Mouse (Mus musculus): ENCODE measurements around the gene Bace2.
A peak's percentile ranks its signal among the peaks of the same experiment; 100 is the strongest.

The Bace2 gene

GRCm38 (mm10) chr16:97356499-97357187 is at the start of gene Bace2:
Gene Bace2 (plus strand): TSS chr16:97356742.
- no peak for DNase-seq (ENCODE audit: low spot score)

DNA sequence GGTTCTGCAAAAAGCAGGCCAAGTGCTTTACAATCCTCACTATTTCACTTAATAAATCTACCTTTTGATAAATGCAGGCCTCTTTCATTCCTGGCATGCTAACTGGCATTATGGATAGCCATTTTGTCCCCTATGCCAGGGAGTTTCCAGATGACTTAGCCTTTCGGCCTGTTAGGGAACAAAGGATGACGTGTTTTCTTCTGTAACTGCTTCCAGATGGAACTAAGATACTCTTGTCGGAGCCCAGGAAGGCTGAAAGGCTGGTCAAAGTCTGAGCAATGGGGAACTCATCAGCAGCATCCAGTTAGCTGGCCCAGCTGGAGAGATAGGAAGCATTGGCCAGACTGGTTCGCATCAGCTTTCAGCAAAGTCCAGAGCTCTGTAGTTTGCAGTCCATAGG is 48.9 kb upstream of the Bace2 start:
- DNase-seq (ENCODE audit: low spot score): peak; percentile 29

GRCm38 (mm10) chr16:97309796-97310569 is 46.6 kb upstream of the Bace2 start:
- no peak for DNase-seq (ENCODE audit: low spot score)

GRCm38 (mm10) chr16:97310570-97310846 is 46.0 kb upstream of the Bace2 start:
- no peak for DNase-seq (ENCODE audit: low spot score)

DNA sequence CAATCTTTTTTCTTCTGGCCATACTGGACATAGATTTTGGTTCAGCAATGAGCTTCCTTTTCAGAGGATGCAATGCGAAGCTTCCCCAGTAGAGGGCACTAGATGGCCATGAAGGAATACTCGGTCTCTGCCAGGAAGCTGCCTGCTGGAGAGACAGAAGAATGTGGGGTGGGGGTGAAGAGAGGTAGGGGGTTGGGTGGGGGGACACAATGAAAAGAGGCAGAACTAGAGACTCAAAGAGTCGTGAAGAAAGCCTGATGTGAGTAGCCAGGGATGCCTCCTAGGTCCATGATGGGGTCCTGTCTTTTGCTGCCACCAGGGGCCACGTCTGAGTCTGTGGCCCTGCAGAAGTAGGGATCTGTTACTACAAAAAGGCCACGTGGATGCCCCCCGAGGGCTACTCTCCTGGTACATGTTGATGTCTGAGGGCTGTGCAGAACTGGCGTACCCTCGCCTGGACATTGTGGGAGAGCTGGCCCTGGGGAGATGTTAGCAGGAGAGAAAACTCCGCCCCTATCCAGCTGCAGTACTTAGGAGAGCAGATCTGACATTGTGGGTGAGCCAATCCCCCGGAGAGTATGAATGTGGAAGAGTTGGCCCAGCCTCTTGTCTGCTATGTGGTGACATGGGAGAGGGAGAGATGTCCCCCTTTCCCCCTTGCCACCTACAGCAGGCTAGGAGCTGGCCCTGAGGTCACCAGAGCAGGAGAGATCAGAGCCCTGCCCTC is 43.4 kb upstream of the Bace2 start:
- DNase-seq (ENCODE audit: low spot score): peak; percentile 81

GRCm38 (mm10) chr16:97321576-97321975 is 35.0 kb upstream of the Bace2 start:
- no peak for DNase-seq (ENCODE audit: low spot score)

GRCm38 (mm10) chr16:97322604-97323003 is 33.9 kb upstream of the Bace2 start:
- DNase-seq (ENCODE audit: low spot score): no peak

- no peak for DNase-seq (ENCODE audit: low spot score)
These were observed 30.6 kb upstream of the Bace2 start for GRCm38 (mm10) chr16:97325975-97326374.

DNA sequence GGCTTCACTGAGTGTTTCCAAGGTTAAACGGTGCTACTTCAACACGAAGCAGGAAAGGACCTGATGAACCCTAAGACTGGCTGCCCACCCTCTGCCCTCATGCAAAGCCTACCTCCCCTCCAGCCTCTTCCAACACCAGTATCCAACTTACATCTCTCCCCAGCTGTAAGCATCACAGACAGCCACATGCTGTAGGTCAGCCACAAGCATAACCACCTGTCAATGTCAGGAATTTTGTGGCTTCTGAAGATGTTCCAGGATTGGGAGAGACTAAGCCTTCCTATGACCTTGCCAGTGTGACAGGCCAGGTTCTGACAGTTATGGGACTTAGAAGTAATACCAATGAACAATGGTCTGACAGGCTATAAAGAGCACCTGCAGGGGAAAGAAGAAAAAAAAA is 27.9 kb upstream of the Bace2 start:
- no peak for DNase-seq (ENCODE audit: low spot score)

- no peak for DNase-seq (ENCODE audit: low spot score)
These were observed 3.5 kb upstream of the Bace2 start for GRCm38 (mm10) chr16:97353013-97353412.

DNA sequence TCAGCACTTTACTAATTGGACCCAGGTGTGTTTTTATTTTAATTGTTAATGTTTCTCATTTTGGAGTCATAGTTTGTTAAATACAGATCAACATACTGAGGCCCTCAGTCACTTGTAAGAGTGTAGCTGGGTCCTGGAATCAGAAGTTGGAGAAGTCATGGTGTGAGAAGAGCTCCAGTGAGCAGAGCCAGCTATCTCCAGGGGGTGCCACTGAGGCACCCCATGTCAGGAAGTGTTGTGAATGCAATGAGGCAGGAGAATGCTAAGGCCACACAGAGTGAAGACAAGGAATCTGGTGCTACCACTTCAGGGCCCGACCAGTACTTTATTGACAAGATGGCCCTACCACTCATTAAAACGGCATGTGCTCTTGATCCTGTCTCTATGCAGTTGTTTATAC is 1.9 kb upstream of the Bace2 start:
- DNase-seq (ENCODE audit: low spot score): no peak

- DNase-seq (ENCODE audit: low spot score): no peak
These were observed 763 bp downstream of the Bace2 start for GRCm38 (mm10) chr16:97357188-97357821.

GRCm38 (mm10) chr16:97362231-97362888 is 5.8 kb downstream of the Bace2 start:
- DNase-seq (ENCODE audit: low spot score): no peak

DNA sequence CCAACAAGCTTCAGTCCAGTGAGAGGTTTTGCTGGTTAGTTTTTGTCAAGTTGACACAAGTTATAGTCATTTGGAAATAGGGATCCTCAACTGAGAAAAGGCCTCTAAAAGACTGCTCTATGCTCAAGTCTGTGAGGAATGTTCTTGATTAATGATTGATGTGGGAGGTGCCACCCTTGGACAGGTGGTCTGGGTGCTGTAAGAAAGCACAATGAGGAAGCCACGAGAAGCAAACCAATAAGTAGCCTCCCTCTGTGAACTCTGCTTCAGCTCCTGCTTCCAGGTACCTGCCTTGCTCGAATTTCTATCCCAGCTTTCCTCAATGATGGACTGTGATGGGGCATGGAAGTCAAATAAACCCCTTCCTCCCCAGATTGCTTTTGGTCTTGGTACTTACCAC is 9.6 kb downstream of the Bace2 start:
- DNase-seq (ENCODE audit: low spot score): no peak

DNA sequence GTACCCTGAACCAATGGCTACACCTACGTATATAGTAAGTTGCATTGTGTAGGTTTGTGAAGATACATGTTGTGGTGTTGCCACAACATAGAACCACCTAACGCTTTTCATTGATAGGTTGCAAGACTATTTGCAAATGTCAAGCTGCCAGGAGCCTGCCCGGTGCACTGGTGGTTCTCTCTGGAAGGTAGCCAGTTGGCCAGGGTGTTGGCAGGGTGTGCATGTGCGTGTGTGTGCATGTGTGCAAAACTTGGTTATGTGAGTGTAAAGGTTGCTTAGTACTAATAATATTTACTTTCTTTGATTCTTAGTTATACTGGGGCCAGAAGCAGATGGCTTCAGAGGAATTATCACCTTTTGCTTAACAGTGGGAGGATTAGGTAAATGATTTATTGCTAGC is 13.7 kb downstream of the Bace2 start:
- no peak for DNase-seq (ENCODE audit: low spot score)

- no peak for DNase-seq (ENCODE audit: low spot score)
These were observed 31.4 kb downstream of the Bace2 start for GRCm38 (mm10) chr16:97387955-97388354.

DNA sequence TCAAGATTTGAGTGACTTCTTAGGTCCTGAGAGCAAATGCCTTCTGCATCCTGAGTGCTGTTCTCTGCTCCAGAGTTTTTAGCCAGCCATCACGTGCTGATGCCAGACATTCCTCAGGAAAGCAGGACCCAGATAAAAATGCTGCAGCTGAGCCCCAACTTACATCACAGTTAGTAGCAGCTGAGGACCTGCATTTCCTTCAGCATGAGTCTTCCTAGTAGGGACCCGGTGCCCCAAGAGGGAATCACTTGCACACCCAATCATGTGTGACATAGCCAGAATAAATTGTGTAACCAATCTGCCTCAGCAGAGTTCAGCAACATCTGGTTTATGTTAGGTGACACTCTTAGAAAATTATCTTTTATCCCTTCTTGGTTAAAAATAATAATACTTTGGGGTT is 34.7 kb downstream of the Bace2 start:
- DNase-seq (ENCODE audit: low spot score): no peak

DNA sequence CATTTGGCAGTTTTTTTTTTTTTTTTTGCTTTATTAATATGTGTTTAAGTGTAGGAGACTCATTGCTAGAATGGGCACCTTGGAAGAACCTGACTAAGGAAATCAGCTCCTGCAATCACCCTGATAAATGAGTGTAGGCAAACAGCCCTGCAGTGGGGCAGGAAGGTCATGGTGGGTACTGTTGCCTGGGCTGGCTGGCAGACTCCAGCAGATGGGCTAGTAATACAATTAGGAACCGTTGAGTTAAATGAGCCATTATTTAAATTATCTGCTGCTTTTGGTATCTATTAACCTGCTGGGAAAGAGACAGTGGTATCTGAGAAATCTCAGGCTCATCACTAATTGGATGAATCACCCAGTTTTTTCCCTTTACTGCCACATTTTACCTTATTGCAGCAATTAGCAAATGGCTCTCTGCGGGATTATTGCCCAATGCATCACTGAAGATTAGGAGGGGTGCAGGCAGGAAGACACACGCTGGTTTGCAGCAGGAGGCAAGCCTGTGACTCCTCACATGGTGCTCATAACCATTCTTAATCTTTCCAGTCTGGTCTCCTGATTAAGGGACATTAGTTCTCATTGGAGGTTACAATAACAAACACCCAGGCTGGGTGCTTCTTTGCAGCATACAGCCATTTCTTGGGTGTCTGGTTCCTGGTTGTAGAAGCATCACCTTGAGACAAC is 35.3 kb downstream of the Bace2 start:
- no peak for DNase-seq (ENCODE audit: low spot score)

GRCm38 (mm10) chr16:97396436-97396835 is 39.9 kb downstream of the Bace2 start:
- no peak for DNase-seq (ENCODE audit: low spot score)

DNA sequence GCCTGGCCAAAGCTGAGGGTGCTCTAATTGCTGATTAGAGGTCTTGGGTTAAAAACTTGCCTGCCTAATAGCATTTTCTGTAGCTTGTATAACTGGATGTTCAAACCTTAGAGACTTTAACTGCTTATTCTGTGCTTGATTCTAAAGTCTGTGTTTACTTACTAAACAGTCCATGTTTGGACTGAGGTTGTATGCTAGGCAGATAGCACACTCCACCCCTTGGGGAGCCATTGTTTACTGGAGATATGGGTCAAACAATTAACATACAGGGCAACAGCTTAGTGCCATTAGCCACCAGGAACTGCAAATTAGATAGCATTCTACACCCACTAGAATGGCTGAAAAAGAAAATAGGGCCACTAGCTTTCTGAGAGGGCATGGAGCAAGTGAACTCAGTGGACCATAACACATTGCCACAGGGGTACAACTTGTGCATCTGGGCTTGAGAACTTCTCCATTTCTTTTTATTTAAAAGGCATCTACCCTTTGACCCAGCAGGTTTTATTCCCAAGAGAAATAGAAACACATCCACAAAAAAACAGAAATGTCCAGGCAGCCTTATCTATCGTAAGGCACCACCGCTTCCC is 41.5 kb downstream of the Bace2 start:
- no peak for DNase-seq (ENCODE audit: low spot score)

- DNase-seq (ENCODE audit: low spot score): no peak
These were observed 43.4 kb downstream of the Bace2 start for GRCm38 (mm10) chr16:97399991-97400390.
